Mouse (Mus musculus) forebrain, postnatal 0 days (tissue): Measurements from ENCODE around the gene Gm20479. TPM values are rescaled to one million over a fixed set of nuclear protein-coding genes. Genes with fewer than 3 reads are reported as not detected.

ENCODE experiments used
- ATAC-seq: fragments of 200-750 bp; cut with Nextera tagmentation; 2 replicates; pipeline ENCODE4 v1.8.0; 2017; ENCODE audit warnings: mild to moderate bottlenecking, moderate library complexity
- DNase-seq: peaks from one replicate; pipeline ENCODE4 v3.0.0-alpha.2; 2015
- H3K27ac ChIP-seq: fragments of 300-500 bp; sonication (generic); 2 replicates; pipeline ENCODE4 v1.5.1; 2014; ENCODE audit warnings: low read depth, mild to moderate bottlenecking, antibody characterized with exemption, low read length, moderate library complexity, mixed read lengths
- H3K27me3 ChIP-seq: fragments of 300-500 bp; sonication (generic); 2 replicates; pipeline ENCODE4 v1.6.1; 2014; ENCODE audit warnings: mild to moderate bottlenecking, low read length, mixed read lengths; ENCODE audit not compliant: insufficient read depth
- H3K36me3 ChIP-seq: fragments of 300-500 bp; sonication (generic); 2 replicates; pipeline ENCODE4 v1.6.1; 2014; ENCODE audit warnings: mild to moderate bottlenecking, moderate library complexity; ENCODE audit not compliant: insufficient read depth
- H3K4me1 ChIP-seq: fragments of 300-500 bp; sonication (generic); 2 replicates; pipeline ENCODE4 v1.6.1; 2014; ENCODE audit warnings: antibody characterized with exemption; ENCODE audit not compliant: insufficient read depth
- H3K4me2 ChIP-seq: fragments of 300-500 bp; sonication (generic); 2 replicates; pipeline ENCODE4 v1.6.1; 2014; ENCODE audit warnings: low read depth, mild to moderate bottlenecking, moderate library complexity
- H3K4me3 ChIP-seq: fragments of 300-500 bp; sonication (generic); 2 replicates; pipeline ENCODE4 v1.5.1; 2014; ENCODE audit warnings: low read depth, low read length, mixed read lengths
- H3K9ac ChIP-seq: fragments of 300-500 bp; sonication (generic); 2 replicates; pipeline ENCODE4 v1.6.1; 2014; ENCODE audit warnings: mild to moderate bottlenecking
- H3K9me3 ChIP-seq: fragments of 300-500 bp; sonication (generic); 2 replicates; pipeline ENCODE4 v1.6.1; 2016; ENCODE audit warnings: low read length
- CTCF ChIP-seq: sonication (generic); IDR thresholded peaks from 2 replicates; pipeline ENCODE4 v1.5.1; 2016; ENCODE audit warnings: antibody characterized with exemption, control low read depth, low read depth
- WGBS: fragments of 180-500 bp; shearing (Covaris S2); extraction: QIAGEN DNeasy Blood & Tissue Kit; methylation state at CpG from one replicate; pipeline ENCODE4 v1.1.7; 2014; 5-methylcytosine and 5-hydroxymethylcytosine counted together
- polyA plus RNA-seq: library from polyadenylated mRNA; unstranded; fragments of >200 nt; fragmentation: Nextera tagmentation; extraction: Ambion mirVana; gene quantifications from 2 replicates; pipeline ENCODE4 v1.2.1, GENCODE M21; 2015
- total RNA-seq: library from RNA; depleted of rRNA; stranded (reverse); fragments of >200 nt; gene quantifications from 2 replicates; pipeline ENCODE4 v1.2.3, GENCODE M21; 2014

Gm20479 gene
- total and polyA plus RNA-seq, 2 experiments from 2014 or later: not detected

GRCm38 (mm10) chr7:27367976-27368375, 10.8 kb upstream of the Gm20479 start:
- H3K9me3 ChIP-seq: peaks cover 7% of the 10 kb centered on the region; the same call in 1 of the 2 replicates
- no peak overlapping the region for H3K4me2 ChIP-seq
- 25% methylated on average over 11 of the region's 11 CpGs for WGBS
- H3K27me3 ChIP-seq: peaks cover 91% of the 10 kb centered on the region
- no peak overlapping the region for H3K4me3 ChIP-seq
- no peak overlapping the region for H3K9ac ChIP-seq
- ATAC-seq (no peak), DNase-seq (no peak)
- TF ChIP-seq CTCF: no peak
- H3K27ac ChIP-seq: no peak overlapping the region
- peaks cover 52% of the 10 kb centered on the region for H3K36me3 ChIP-seq
- H3K4me1 ChIP-seq: no peaks in the 10 kb centered on the region

- no peak overlapping the region for H3K4me2 ChIP-seq
- peaks cover 45% of the 10 kb centered on the region for H3K36me3 ChIP-seq
- H3K27ac ChIP-seq: no peak overlapping the region
- TF ChIP-seq CTCF: no peak
- ATAC-seq (no peak), DNase-seq (no peak)
- H3K9ac ChIP-seq: no peak overlapping the region
- H3K4me3 ChIP-seq: no peak overlapping the region
- H3K9me3 ChIP-seq: peaks cover 7% of the 10 kb centered on the region; the same call in 1 of the 2 replicates
- no peaks in the 10 kb centered on the region for H3K4me1 ChIP-seq
- 44% methylated on average over 21 of the region's 21 CpGs for WGBS
- peaks cover 74% of the 10 kb centered on the region for H3K27me3 ChIP-seq
Measured at GRCm38 (mm10) chr7:27366082-27366844, 9.0 kb upstream of the Gm20479 start.

DNA sequence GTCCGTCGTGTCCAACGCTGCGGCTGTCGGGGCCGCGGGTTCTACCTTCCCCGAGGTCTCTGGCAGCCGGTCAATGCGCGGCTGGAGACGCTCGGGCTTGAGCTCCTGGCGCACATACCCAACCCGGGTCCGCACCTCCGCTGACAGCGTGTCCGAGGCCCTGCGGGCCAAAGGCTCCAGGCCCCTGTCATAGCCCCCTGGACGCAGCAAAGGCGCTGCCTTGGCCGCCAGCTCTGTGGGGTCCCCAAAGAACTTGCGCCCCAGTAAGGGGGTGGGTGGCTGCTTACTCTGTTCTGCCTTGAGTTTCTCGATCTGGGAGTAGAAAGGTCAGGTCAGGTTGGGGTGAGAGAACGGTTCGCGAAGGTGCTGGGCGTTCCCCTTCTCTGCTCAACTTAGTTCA, 7.2 kb upstream of the Gm20479 start:
- H3K4me2 ChIP-seq: no peak overlapping the region
- no peaks in the 10 kb centered on the region for H3K9me3 ChIP-seq
- TF ChIP-seq CTCF: no peak
- DNase-seq (no peak), ATAC-seq (no peak)
- H3K27ac ChIP-seq: no peak overlapping the region
- H3K9ac ChIP-seq: no peak overlapping the region
- H3K4me1 ChIP-seq: no peaks in the 10 kb centered on the region
- peaks cover 59% of the 10 kb centered on the region for H3K27me3 ChIP-seq
- peaks cover 32% of the 10 kb centered on the region for H3K36me3 ChIP-seq
- WGBS: 9% methylated on average over 29 of the region's 29 CpGs
- no peak overlapping the region for H3K4me3 ChIP-seq

DNA sequence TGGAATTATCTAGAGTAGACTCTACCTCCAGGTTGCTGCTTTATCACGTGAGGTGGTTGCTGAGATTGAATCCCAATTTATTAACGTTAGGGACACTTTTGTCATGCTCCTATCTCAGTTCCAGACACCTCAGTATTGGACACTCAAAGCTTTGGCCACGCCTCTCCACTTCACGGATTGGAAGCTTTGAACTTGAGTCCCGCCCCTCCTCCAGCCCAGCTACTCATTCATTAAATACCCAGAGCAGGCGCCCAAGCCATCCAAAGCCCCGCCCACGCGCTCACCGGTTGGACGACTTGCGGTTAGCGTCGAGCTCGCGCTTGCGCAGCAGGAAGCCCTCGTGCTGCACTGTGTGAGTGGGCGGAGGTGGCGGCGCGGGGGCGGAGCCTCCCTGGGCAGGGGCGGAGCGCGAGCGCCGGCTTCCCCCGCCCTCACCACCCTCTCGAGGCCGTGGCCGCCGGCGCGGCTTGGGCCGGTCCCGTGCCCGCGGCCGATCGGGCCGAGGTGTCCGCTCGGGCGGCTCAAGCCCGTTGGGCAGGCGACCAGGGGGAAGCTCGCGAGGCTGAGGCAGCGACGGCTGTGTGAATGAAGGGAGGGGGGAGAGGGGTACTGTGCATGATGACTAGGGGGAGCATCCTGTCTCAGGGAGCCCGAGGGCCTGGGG, 4.2 kb upstream of the Gm20479 start:
- 2% methylated on average over 49 of the region's 52 CpGs for WGBS
- peak overlapping the region; percentile 57 for H3K9ac ChIP-seq
- H3K36me3 ChIP-seq: peaks cover 15% of the 10 kb centered on the region
- no peak overlapping the region; the same call in 1 of the 2 replicates for H3K27ac ChIP-seq
- no peaks in the 10 kb centered on the region for H3K9me3 ChIP-seq
- ATAC-seq (peak; percentile 97), DNase-seq (peak; percentile 100)
- TF ChIP-seq CTCF: no peak
- H3K4me2 ChIP-seq: peak overlapping the region; percentile 76
- H3K4me1 ChIP-seq: no peaks in the 10 kb centered on the region
- peaks cover 38% of the 10 kb centered on the region for H3K27me3 ChIP-seq
- H3K4me3 ChIP-seq: peak overlapping the region; percentile 52

DNA sequence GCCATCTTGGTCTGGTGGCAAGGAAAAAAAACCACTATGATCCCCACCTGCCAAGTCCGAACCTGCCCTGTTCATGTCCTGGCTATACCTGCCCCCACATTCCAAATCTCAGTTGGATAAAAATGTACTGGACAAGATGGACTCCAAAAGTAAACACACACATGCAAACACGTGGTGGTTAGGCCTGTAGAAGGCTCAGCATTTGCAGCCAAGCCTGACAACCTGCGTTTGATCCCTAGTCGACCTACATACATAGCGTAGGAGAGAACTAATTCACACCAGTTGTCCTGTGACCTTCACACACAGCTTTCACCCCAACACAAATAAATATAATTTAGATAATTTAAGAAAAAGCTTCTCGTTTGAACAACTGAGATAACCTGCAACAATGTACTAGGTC, 3.5 kb upstream of the Gm20479 start:
- Histone ChIP-seq H3K9me3 (no peaks in the 10 kb centered on the region), H3K4me3 (no peak overlapping the region), H3K4me2 (peak overlapping the region; percentile 76), H3K36me3 (peaks cover 10% of the 10 kb centered on the region), H3K27ac (no peak overlapping the region), H3K27me3 (peaks cover 31% of the 10 kb centered on the region), H3K4me1 (no peaks in the 10 kb centered on the region), H3K9ac (no peak overlapping the region)
- no peak for DNase-seq
- WGBS: 56% methylated on average over 6 of the region's 6 CpGs
- no peak for TF ChIP-seq CTCF
- no peak for ATAC-seq

DNA sequence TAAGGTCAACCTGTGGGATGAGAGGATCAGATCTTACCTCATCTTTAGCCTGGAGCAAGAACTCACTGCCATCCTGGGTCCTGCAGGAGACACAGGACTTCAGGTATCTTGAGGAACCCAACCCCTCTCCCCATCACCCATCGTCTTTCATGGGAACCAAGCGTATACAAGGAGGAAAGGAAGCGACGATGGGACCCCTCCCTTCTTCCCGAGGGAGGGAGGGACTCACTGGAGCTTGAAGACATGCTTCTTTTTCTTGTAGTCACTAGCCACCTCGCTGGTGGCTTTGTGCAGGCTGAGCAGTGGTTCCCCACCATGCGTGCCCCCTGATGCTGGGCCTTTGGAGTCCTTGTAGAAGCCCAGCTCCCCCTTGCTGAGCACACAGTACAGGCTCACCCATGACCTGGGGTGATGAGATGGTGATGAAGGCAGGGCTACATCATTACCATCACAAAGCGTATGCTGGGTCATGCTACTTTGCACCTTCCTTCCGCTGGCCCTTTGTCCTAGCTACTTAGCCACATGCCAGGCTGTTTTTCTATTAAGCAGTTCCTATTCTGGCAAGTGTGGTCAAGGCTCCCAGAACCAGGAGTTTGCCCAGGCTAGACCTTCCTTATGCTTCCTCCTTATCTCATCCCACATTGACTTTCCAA, 2.6 kb upstream of the Gm20479 start:
- no peak overlapping the region for H3K9ac ChIP-seq
- 87% methylated on average over 9 of the region's 9 CpGs for WGBS
- H3K4me3 ChIP-seq: no peak overlapping the region
- TF ChIP-seq CTCF: no peak
- no peaks in the 10 kb centered on the region for H3K9me3 ChIP-seq
- ATAC-seq (no peak), DNase-seq (no peak)
- H3K27me3 ChIP-seq: peaks cover 22% of the 10 kb centered on the region
- H3K36me3 ChIP-seq: peaks cover 6% of the 10 kb centered on the region; the same call in 1 of the 2 replicates
- no peak overlapping the region for H3K27ac ChIP-seq
- H3K4me1 ChIP-seq: no peaks in the 10 kb centered on the region
- H3K4me2 ChIP-seq: no peak overlapping the region
